In genomic region chr5:131429563-131429962, GRCm38 (mm10) we compare ENCODE assay signal across 10 mouse cellular contexts.
DNase-seq lines count a peak whose midpoint lies in the region; ATAC-seq and TF ChIP-seq lines count a peak whose summit lies in the region.
"Had no signal": no experiment of that assay in that cellular context is flagged by ENCODE, and none has a peak within 500 bp of the region (broad histone marks: within the 10 kb centered on the region; RNA-seq: fewer than 3 reads in every experiment).

No protein-coding gene starts in this region.

- WGBS in hindbrain, postnatal 0 days = 60% methylated on average over 6 of the region's 6 CpGs
- 57% methylated on average over 6 of the region's 6 CpGs for WGBS in hindbrain, embryonic 16.5 days
- WGBS in midbrain, embryonic 11.5 days = 60% methylated on average over 6 of the region's 6 CpGs
- WGBS in midbrain, embryonic 16.5 days = 60% methylated on average over 6 of the region's 6 CpGs
- 51% methylated on average over 6 of the region's 6 CpGs for WGBS in intestine, embryonic 15.5 days

- no peak overlapping the region for H3K9ac ChIP-seq in hindbrain, postnatal 0 days (replicated peaks; ENCODE audit: low read length)
- no peak overlapping the region for H3K9ac ChIP-seq in hindbrain, embryonic 16.5 days (ENCODE audit: low read depth, low read length)
- H3K9ac ChIP-seq in midbrain, embryonic 11.5 days (ENCODE audit: low read length) = no peak overlapping the region
- no peak overlapping the region for H3K9ac ChIP-seq in midbrain, embryonic 16.5 days (ENCODE audit: low read depth, low read length)
- H3K9ac ChIP-seq in intestine, embryonic 15.5 days = no peak overlapping the region
- H3K9ac ChIP-seq: liver, embryonic 12.5 days had no signal

- no peaks in the 10 kb centered on the region for H3K27me3 ChIP-seq in hindbrain, postnatal 0 days (ENCODE audit: insufficient read depth, low read length)
- no peaks in the 10 kb centered on the region for H3K27me3 ChIP-seq in hindbrain, embryonic 16.5 days (replicated peaks; ENCODE audit: control insufficient read depth, insufficient read depth, low read length)
- no peaks in the 10 kb centered on the region; the same call in 1 of the 2 replicates for H3K27me3 ChIP-seq in midbrain, embryonic 11.5 days (ENCODE audit: control insufficient read depth, insufficient read depth, low read length)
- no peaks in the 10 kb centered on the region; the same call in none of the 2 replicates for H3K27me3 ChIP-seq in midbrain, embryonic 16.5 days (ENCODE audit: control insufficient read depth, insufficient read depth, low read depth, low read length)
- no peaks in the 10 kb centered on the region for H3K27me3 ChIP-seq in intestine, embryonic 15.5 days (replicated peaks)
- H3K27me3 ChIP-seq: liver, embryonic 12.5 days had no signal

- no peak for ATAC-seq in cerebellum, adult (ENCODE audit: insufficient number of reproducible peaks, low FRiP score, low TSS enrichment)
- peak; percentile 28; the same call in 1 of the 2 replicates for ATAC-seq in hindbrain, postnatal 0 days
- ATAC-seq in hindbrain, embryonic 16.5 days = no peak
- 0 out of 2 replicates have a peak, but pooled peaks have one; percentile 12 for ATAC-seq in midbrain, embryonic 11.5 days (ENCODE audit: low FRiP score)
- no peak for ATAC-seq in midbrain, embryonic 16.5 days
- ATAC-seq in intestine, embryonic 15.5 days = peak; percentile 40; the same call in 1 of the 2 replicates
- ATAC-seq: liver, embryonic 12.5 days had no signal

- no peaks in the 10 kb centered on the region for H3K36me3 ChIP-seq in hindbrain, postnatal 0 days (ENCODE audit: insufficient read depth, low read length)
- H3K36me3 ChIP-seq in hindbrain, embryonic 16.5 days (ENCODE audit: control insufficient read depth, insufficient read depth, low read length) = no peaks in the 10 kb centered on the region
- H3K36me3 ChIP-seq in midbrain, embryonic 11.5 days (ENCODE audit: control insufficient read depth, insufficient read depth, low read length) = no peaks in the 10 kb centered on the region
- no peaks in the 10 kb centered on the region for H3K36me3 ChIP-seq in midbrain, embryonic 16.5 days (ENCODE audit: control insufficient read depth, insufficient read depth, low read length)
- H3K36me3 ChIP-seq in intestine, embryonic 15.5 days = no peaks in the 10 kb centered on the region
- H3K36me3 ChIP-seq: liver, embryonic 12.5 days had no signal

- no peak; the same call in 1 of the 2 replicates for TF ChIP-seq CTCF in hindbrain, postnatal 0 days (IDR thresholded peaks at IDR 0.05; ENCODE audit: low read depth)

- no peak overlapping the region for H3K4me2 ChIP-seq in hindbrain, postnatal 0 days (ENCODE audit: low read depth, low read length)
- no peak overlapping the region for H3K4me2 ChIP-seq in hindbrain, embryonic 16.5 days (ENCODE audit: low read length)
- no peak overlapping the region for H3K4me2 ChIP-seq in midbrain, embryonic 11.5 days
- no peak overlapping the region for H3K4me2 ChIP-seq in midbrain, embryonic 16.5 days (ENCODE audit: low read length)
- H3K4me2 ChIP-seq in intestine, embryonic 15.5 days (replicated peaks) = no peak overlapping the region
- H3K4me2 ChIP-seq: liver, embryonic 12.5 days had no signal

- no peak overlapping the region for H3K4me3 ChIP-seq in hindbrain, postnatal 0 days (ENCODE audit: low read length)
- no peak overlapping the region for H3K4me3 ChIP-seq in hindbrain, embryonic 16.5 days (ENCODE audit: low read length)
- H3K4me3 ChIP-seq in midbrain, embryonic 11.5 days (ENCODE audit: low read depth, low read length) = no peak overlapping the region
- H3K4me3 ChIP-seq in midbrain, embryonic 16.5 days (ENCODE audit: low read depth, low read length) = no peak overlapping the region
- H3K4me3 ChIP-seq in intestine, embryonic 15.5 days (replicated peaks) = no peak overlapping the region
- H3K4me3 ChIP-seq: liver, embryonic 12.5 days had no signal

- H3K27ac ChIP-seq in hindbrain, postnatal 0 days = no peak overlapping the region
- no peak overlapping the region for H3K27ac ChIP-seq in hindbrain, embryonic 16.5 days (ENCODE audit: low read depth, low read length)
- H3K27ac ChIP-seq in midbrain, embryonic 11.5 days (ENCODE audit: low read depth, low read length) = no peak overlapping the region
- no peak overlapping the region for H3K27ac ChIP-seq in midbrain, embryonic 16.5 days (ENCODE audit: low read length)
- no peak overlapping the region for H3K27ac ChIP-seq in intestine, embryonic 15.5 days
- H3K27ac ChIP-seq: liver, embryonic 12.5 days had no signal

- DNase-seq in cerebellum, adult 9-10 months = peak; percentile 21
- DNase-seq in hindbrain, postnatal 0 days (ENCODE audit: low spot score) = no peak
- DNase-seq in midbrain, embryonic 11.5 days (ENCODE audit: low spot score, missing footprints) = peak; percentile 85
- no peak for DNase-seq in adrenal gland, postnatal 14 days
- DNase-seq: adrenal gland, adult 8-10 months had no signal

- H3K9me3 ChIP-seq in hindbrain, postnatal 0 days (ENCODE audit: low read length) = no peaks in the 10 kb centered on the region
- no peaks in the 10 kb centered on the region for H3K9me3 ChIP-seq in hindbrain, embryonic 16.5 days (ENCODE audit: control insufficient read depth, low read length)
- H3K9me3 ChIP-seq in midbrain, embryonic 11.5 days (ENCODE audit: control insufficient read depth, low read length) = no peaks in the 10 kb centered on the region
- no peaks in the 10 kb centered on the region for H3K9me3 ChIP-seq in midbrain, embryonic 16.5 days (replicated peaks; ENCODE audit: control insufficient read depth, low read length, poor library complexity, severe bottlenecking)
- H3K9me3 ChIP-seq in intestine, embryonic 15.5 days = no peaks in the 10 kb centered on the region
- H3K9me3 ChIP-seq: liver, embryonic 12.5 days had no signal

- no peaks in the 10 kb centered on the region for H3K4me1 ChIP-seq in hindbrain, postnatal 0 days (ENCODE audit: insufficient read depth, low read length)
- H3K4me1 ChIP-seq in hindbrain, embryonic 16.5 days (ENCODE audit: control insufficient read depth, insufficient read depth, low read depth, low read length) = peaks cover 3% of the 10 kb centered on the region; the same call in 1 of the 2 replicates
- no peaks in the 10 kb centered on the region for H3K4me1 ChIP-seq in midbrain, embryonic 11.5 days (ENCODE audit: control insufficient read depth, insufficient read depth, low read length)
- no peaks in the 10 kb centered on the region for H3K4me1 ChIP-seq in midbrain, embryonic 16.5 days (ENCODE audit: control insufficient read depth, insufficient read depth, low read length)
- no peaks in the 10 kb centered on the region for H3K4me1 ChIP-seq in intestine, embryonic 15.5 days (replicated peaks)
- H3K4me1 ChIP-seq: liver, embryonic 12.5 days had no signal

Comparison
In these comparisons a context has a peak if more than half of its experiments do, and no peak if none do; other contexts are left out.
1. ATAC-seq: peak in hindbrain, postnatal 0 days (single experiment), midbrain, embryonic 11.5 days (single experiment) and intestine, embryonic 15.5 days (single experiment); none in cerebellum, adult (single experiment), hindbrain, embryonic 16.5 days (single experiment) and midbrain, embryonic 16.5 days (single experiment).
2. DNase-seq: peak in cerebellum, adult 9-10 months (single experiment) and midbrain, embryonic 11.5 days (single experiment); none in hindbrain, postnatal 0 days (single experiment) and adrenal gland, postnatal 14 days (single experiment).